In the genomic region with DNA sequence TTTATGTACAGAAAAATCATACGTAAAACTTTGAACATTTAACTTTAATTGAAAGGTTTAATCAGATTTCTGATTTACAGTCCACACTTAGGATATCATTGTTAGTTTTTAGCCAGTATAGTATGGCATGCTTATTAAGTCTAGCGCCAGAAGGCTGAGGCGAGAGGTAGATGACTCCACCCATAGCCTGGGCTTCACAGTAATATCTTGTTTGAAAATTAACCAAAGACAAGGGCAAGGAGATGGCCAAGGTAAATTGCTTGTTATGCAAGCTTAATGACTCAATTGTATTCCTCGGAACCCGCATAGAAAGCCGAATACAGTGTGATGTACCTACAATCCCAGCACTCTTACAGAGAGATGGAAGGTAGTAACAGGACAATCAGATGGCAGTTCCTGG, we compare ENCODE assay signal across 22 mouse cellular contexts. TPM values are rescaled to one million over a fixed set of nuclear protein-coding genes. Genes with fewer than 3 reads are reported as not detected.
DNase-seq lines count a peak whose midpoint lies in the region; ATAC-seq and TF ChIP-seq lines count a peak whose summit lies in the region.
"Had no signal": no experiment of that assay in that cellular context is flagged by ENCODE, and none has a peak within 500 bp of the region (broad histone marks: within the 10 kb centered on the region; RNA-seq: fewer than 3 reads in every experiment).

No protein-coding gene starts in this region.

- TF ChIP-seq EP300 in heart, adult 2 months (IDR thresholded peaks at IDR 0.05; ENCODE audit: insufficient read depth, low read depth, low read length) = no peak

- H3K27ac ChIP-seq in heart, adult 2 months = no peak overlapping the region
- H3K27ac ChIP-seq in kidney, embryonic 16.5 days (ENCODE audit: low read length) = no peak overlapping the region
- H3K27ac ChIP-seq in intestine, postnatal 0 days (ENCODE audit: low read depth, low read length) = no peak overlapping the region
- no peak overlapping the region for H3K27ac ChIP-seq in midbrain, postnatal 0 days (ENCODE audit: low read depth, low read length)
- no peak overlapping the region for H3K27ac ChIP-seq in liver, embryonic 11.5 days (ENCODE audit: low read depth, low read length)
- H3K27ac ChIP-seq: embryonic facial prominence, embryonic 12.5 days; embryonic facial prominence, embryonic 15.5 days; gastrocnemius, adult 2 months; hindbrain, embryonic 10.5 days; hindbrain, embryonic 13.5 days had no signal

- no peak for ATAC-seq in kidney, embryonic 16.5 days (ENCODE audit: low FRiP score, low TSS enrichment)
- ATAC-seq in intestine, postnatal 0 days = no peak
- ATAC-seq in midbrain, postnatal 0 days (ENCODE audit: low FRiP score) = no peak
- ATAC-seq in liver, embryonic 11.5 days (replicated peaks; ENCODE audit: low FRiP score) = no peak
- ATAC-seq: forebrain, embryonic 14.5 days; forebrain, postnatal 0 days; hindbrain, embryonic 16.5 days; Patski had no signal

- peak; percentile 57 for DNase-seq in heart, adult 11 months
- no peak for DNase-seq in heart, adult 2 months
- DNase-seq in kidney, adult 8-10 months = peak; percentile 7 to 15
- no peak for DNase-seq in midbrain, postnatal 0 days (ENCODE audit: low spot score)
- DNase-seq in liver, embryonic 11.5 days (ENCODE audit: low spot score) = no peak
- DNase-seq: adrenal gland, postnatal 10 days; adrenal gland, postnatal 36 days; forebrain, postnatal 0 days; gastrocnemius, adult 2 months; gastrocnemius, postnatal 14 days; heart, adult 18-20 months; heart, postnatal 36 days had no signal

- no peaks in the 10 kb centered on the region for H3K9me3 ChIP-seq in kidney, embryonic 16.5 days (ENCODE audit: low read length)
- H3K9me3 ChIP-seq in intestine, postnatal 0 days (ENCODE audit: control insufficient read depth) = no peaks in the 10 kb centered on the region
- no peaks in the 10 kb centered on the region for H3K9me3 ChIP-seq in midbrain, postnatal 0 days (ENCODE audit: low read length)
- no peaks in the 10 kb centered on the region for H3K9me3 ChIP-seq in liver, embryonic 11.5 days (ENCODE audit: control insufficient read depth, low read length)
- H3K9me3 ChIP-seq: embryonic facial prominence, embryonic 12.5 days; embryonic facial prominence, embryonic 15.5 days; hindbrain, embryonic 10.5 days; hindbrain, embryonic 13.5 days had no signal

- H3K4me1 ChIP-seq in heart, adult 2 months (ENCODE audit: control insufficient read depth, insufficient read depth, low read length) = peaks cover 3% of the 10 kb centered on the region
- no peaks in the 10 kb centered on the region for H3K4me1 ChIP-seq in kidney, embryonic 16.5 days (ENCODE audit: insufficient read depth, low read length)
- H3K4me1 ChIP-seq in intestine, postnatal 0 days (replicated peaks; ENCODE audit: control insufficient read depth, insufficient read depth, low read length) = no peaks in the 10 kb centered on the region
- H3K4me1 ChIP-seq in midbrain, postnatal 0 days (ENCODE audit: insufficient read depth, low read length) = no peaks in the 10 kb centered on the region
- H3K4me1 ChIP-seq in liver, embryonic 11.5 days (replicated peaks; ENCODE audit: control insufficient read depth, insufficient read depth, low read length) = no peaks in the 10 kb centered on the region
- H3K4me1 ChIP-seq: embryonic facial prominence, embryonic 12.5 days; embryonic facial prominence, embryonic 15.5 days; hindbrain, embryonic 10.5 days had no signal

- WGBS in heart, adult 2 months = 94% methylated on average over 6 of the region's 6 CpGs
- WGBS in kidney, embryonic 16.5 days = 85% methylated on average over 6 of the region's 6 CpGs
- 45% methylated on average over 6 of the region's 6 CpGs for WGBS in intestine, postnatal 0 days
- WGBS in midbrain, postnatal 0 days = 92% methylated on average over 6 of the region's 6 CpGs
- 89% methylated on average over 6 of the region's 6 CpGs for WGBS in liver, embryonic 11.5 days

- no peak overlapping the region for H3K4me3 ChIP-seq in heart, adult 2 months
- no peak overlapping the region for H3K4me3 ChIP-seq in kidney, embryonic 16.5 days (ENCODE audit: low read length)
- H3K4me3 ChIP-seq in intestine, postnatal 0 days (ENCODE audit: low read depth, low read length) = no peak overlapping the region
- H3K4me3 ChIP-seq in midbrain, postnatal 0 days (ENCODE audit: low read depth, low read length) = no peak overlapping the region
- H3K4me3 ChIP-seq in liver, embryonic 11.5 days (ENCODE audit: low read depth, low read length) = no peak overlapping the region
- H3K4me3 ChIP-seq: embryonic facial prominence, embryonic 12.5 days; embryonic facial prominence, embryonic 15.5 days; gastrocnemius, adult 2 months; hindbrain, embryonic 10.5 days; hindbrain, embryonic 13.5 days had no signal

- intact Hi-C loops in heart, adult 2 months (cut with DNase I) = no loop called here

- no peaks in the 10 kb centered on the region for H3K36me3 ChIP-seq in heart, adult 2 months (ENCODE audit: control insufficient read depth, insufficient read depth, low read length)
- no peaks in the 10 kb centered on the region for H3K36me3 ChIP-seq in kidney, embryonic 16.5 days (ENCODE audit: insufficient read depth, low read length)
- H3K36me3 ChIP-seq in intestine, postnatal 0 days (ENCODE audit: control insufficient read depth, insufficient read depth) = no peaks in the 10 kb centered on the region
- H3K36me3 ChIP-seq in midbrain, postnatal 0 days (ENCODE audit: insufficient read depth, low read length) = no peaks in the 10 kb centered on the region
- H3K36me3 ChIP-seq in liver, embryonic 11.5 days (ENCODE audit: control insufficient read depth, insufficient read depth, low read length) = no peaks in the 10 kb centered on the region
- H3K36me3 ChIP-seq: embryonic facial prominence, embryonic 12.5 days; embryonic facial prominence, embryonic 15.5 days; hindbrain, embryonic 10.5 days; hindbrain, embryonic 13.5 days had no signal

- H3K27me3 ChIP-seq in heart, adult 2 months (ENCODE audit: control insufficient read depth, insufficient read depth, low read length) = no peaks in the 10 kb centered on the region
- no peaks in the 10 kb centered on the region for H3K27me3 ChIP-seq in kidney, embryonic 16.5 days (ENCODE audit: insufficient read depth, low read length)
- no peaks in the 10 kb centered on the region for H3K27me3 ChIP-seq in intestine, postnatal 0 days (replicated peaks; ENCODE audit: control insufficient read depth, insufficient read depth, low read length)
- no peaks in the 10 kb centered on the region for H3K27me3 ChIP-seq in midbrain, postnatal 0 days (ENCODE audit: insufficient read depth, low read length)
- no peaks in the 10 kb centered on the region; the same call in 1 of the 2 replicates for H3K27me3 ChIP-seq in liver, embryonic 11.5 days (replicated peaks; ENCODE audit: control insufficient read depth, insufficient read depth, low read length)
- H3K27me3 ChIP-seq: embryonic facial prominence, embryonic 12.5 days; embryonic facial prominence, embryonic 15.5 days had no signal

- H3K4me2 ChIP-seq in kidney, embryonic 16.5 days (replicated peaks; ENCODE audit: low read depth, low read length) = no peak overlapping the region
- 0 out of 2 replicates have a peak overlapping the region, but pooled peaks have one; percentile 13 for H3K4me2 ChIP-seq in intestine, postnatal 0 days (replicated peaks; ENCODE audit: low read depth)
- no peak overlapping the region for H3K4me2 ChIP-seq in midbrain, postnatal 0 days (ENCODE audit: low read depth, low read length, poor library complexity, severe bottlenecking)
- no peak overlapping the region for H3K4me2 ChIP-seq in liver, embryonic 11.5 days
- H3K4me2 ChIP-seq: embryonic facial prominence, embryonic 12.5 days; embryonic facial prominence, embryonic 15.5 days; heart, embryonic 11.5 days; hindbrain, embryonic 13.5 days had no signal

- TF ChIP-seq POLR2A in heart, adult 2 months (IDR thresholded peaks at IDR 0.05; ENCODE audit: insufficient read depth, low read depth, low read length) = no peak

- H3K79me2 ChIP-seq in heart, adult 2 months (replicated peaks; ENCODE audit: control insufficient read depth, insufficient read depth, low read length) = no peaks in the 10 kb centered on the region

- no peak overlapping the region for H3K9ac ChIP-seq in heart, adult 2 months (ENCODE audit: low read depth, low read length)
- H3K9ac ChIP-seq in kidney, embryonic 16.5 days (replicated peaks; ENCODE audit: low read length) = no peak overlapping the region
- no peak overlapping the region for H3K9ac ChIP-seq in intestine, postnatal 0 days (ENCODE audit: low read depth, low read length)
- H3K9ac ChIP-seq in midbrain, postnatal 0 days (replicated peaks; ENCODE audit: low read length, poor library complexity, severe bottlenecking) = no peak overlapping the region
- H3K9ac ChIP-seq in liver, embryonic 11.5 days (ENCODE audit: low read depth, low read length) = no peak overlapping the region
- H3K9ac ChIP-seq: embryonic facial prominence, embryonic 12.5 days; embryonic facial prominence, embryonic 15.5 days; forebrain, postnatal 0 days; hindbrain, embryonic 13.5 days had no signal

- TF ChIP-seq CTCF in heart, adult 2 months (IDR thresholded peaks at IDR 0.05) = no peak
- TF ChIP-seq CTCF in intestine, postnatal 0 days (IDR thresholded peaks at IDR 0.05; ENCODE audit: low read depth) = no peak
- no peak for TF ChIP-seq CTCF in midbrain, postnatal 0 days (IDR thresholded peaks at IDR 0.05)

RNA-seq across cellular contexts. Expression of a gene that starts 42.4 kb away (rescaled TPM):
- total RNA-seq in heart, adult 2 months (2021) = 1 to 10 TPM; 7.4 to 9.4 TPM
- 2.6 and 2.8 TPM in 2 replicates for polyA plus RNA-seq in heart, adult 2 months (2012; rRNA removed)
- 14.0 and 15.7 TPM in 2 replicates for polyA plus RNA-seq in kidney, embryonic 16.5 days (2015; fragmentation: Nextera tagmentation; extraction: Ambion mirVana)
- 11.4 and 13.5 TPM in 2 replicates for polyA plus RNA-seq in intestine, postnatal 0 days (2015; fragmentation: Nextera tagmentation; extraction: Ambion mirVana)
- 7.7 and 12.7 TPM in 2 replicates for total RNA-seq in midbrain, postnatal 0 days (2014; rRNA removed)
- polyA plus RNA-seq in midbrain, postnatal 0 days (2015; fragmentation: Nextera tagmentation; extraction: Ambion mirVana) = 4.5 and 5.3 TPM in 2 replicates
- 15.0 and 15.3 TPM in 2 replicates for polyA plus RNA-seq in liver, embryonic 11.5 days (2014; fragmentation: Nextera tagmentation; extraction: Ambion mirVana)

Comparison
In these comparisons a context has a peak if more than half of its experiments do, and no peak if none do; other contexts are left out.
1. DNase-seq: peak in heart, adult 11 months (single experiment) and kidney, adult 8-10 months (2 of 2); none in heart, adult 2 months (0 of 2), midbrain, postnatal 0 days (single experiment) and liver, embryonic 11.5 days (single experiment).